Mouse (Mus musculus) lung, adult 2 months (tissue): ENCODE measurements around the gene Hsf2bp.

Experiments
- CTCF ChIP-seq: fragments of 200-500 bp; IDR thresholded peaks from 2 replicates; pipeline ENCODE4 v1.5.1; 2011; ENCODE audit warnings: mild to moderate bottlenecking, low read length, control low read depth; ENCODE audit not compliant: insufficient read depth
- POLR2A ChIP-seq: fragments of 200-500 bp; IDR thresholded peaks from 2 replicates; pipeline ENCODE4 v1.6.1; 2011; ENCODE audit warnings: low read depth, mild to moderate bottlenecking, control low read depth, low read length, borderline replicate concordance; ENCODE audit errors: extremely low read depth

GRCm38 (mm10) chr17:32046541-32046940, 10.4 kb upstream of the Hsf2bp start:
- TF ChIP-seq CTCF, result no peak
- TF ChIP-seq POLR2A, result no peak
